Mouse (Mus musculus) lung, postnatal 0 days (tissue): Measurements from ENCODE around the gene Pld1.

Experiments used
- CTCF ChIP-seq: IDR thresholded peaks from 2 replicates; pipeline ENCODE4 v1.5.1; 2016; ENCODE audit warnings: antibody characterized with exemption, mild to moderate bottlenecking
- EP300 ChIP-seq: IDR thresholded peaks from 2 replicates; pipeline ENCODE4 v1.6.1; 2016; ENCODE audit warnings: antibody characterized with exemption, mild to moderate bottlenecking, control low read depth

DNA sequence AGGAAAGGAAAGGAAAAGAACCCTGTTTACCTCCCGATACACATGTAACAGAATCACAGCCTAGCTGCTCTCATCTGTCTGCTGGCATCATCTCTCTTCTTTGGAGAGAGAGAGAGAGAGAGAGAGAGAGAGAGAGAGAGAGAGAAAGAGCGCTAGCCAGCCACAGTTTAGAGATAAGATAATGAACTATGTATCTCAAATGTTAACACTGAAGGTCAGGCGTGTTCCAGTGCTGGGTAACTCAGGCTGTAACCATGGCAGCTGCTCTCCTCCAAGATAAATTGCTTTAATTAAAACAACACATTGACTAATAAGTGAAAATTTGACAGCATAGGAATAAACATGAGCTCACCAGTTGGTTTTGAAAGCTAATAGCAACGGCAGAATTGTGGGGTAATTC, 81.2 kb downstream of the Pld1 start:
- no peak for TF ChIP-seq CTCF
- TF ChIP-seq EP300 = no peak
